Mouse (Mus musculus): Measurements from ENCODE around the gene Odf3.
A peak's percentile ranks its signal among the peaks of the same experiment; 100 is the strongest.

The Odf3 gene

DNA sequence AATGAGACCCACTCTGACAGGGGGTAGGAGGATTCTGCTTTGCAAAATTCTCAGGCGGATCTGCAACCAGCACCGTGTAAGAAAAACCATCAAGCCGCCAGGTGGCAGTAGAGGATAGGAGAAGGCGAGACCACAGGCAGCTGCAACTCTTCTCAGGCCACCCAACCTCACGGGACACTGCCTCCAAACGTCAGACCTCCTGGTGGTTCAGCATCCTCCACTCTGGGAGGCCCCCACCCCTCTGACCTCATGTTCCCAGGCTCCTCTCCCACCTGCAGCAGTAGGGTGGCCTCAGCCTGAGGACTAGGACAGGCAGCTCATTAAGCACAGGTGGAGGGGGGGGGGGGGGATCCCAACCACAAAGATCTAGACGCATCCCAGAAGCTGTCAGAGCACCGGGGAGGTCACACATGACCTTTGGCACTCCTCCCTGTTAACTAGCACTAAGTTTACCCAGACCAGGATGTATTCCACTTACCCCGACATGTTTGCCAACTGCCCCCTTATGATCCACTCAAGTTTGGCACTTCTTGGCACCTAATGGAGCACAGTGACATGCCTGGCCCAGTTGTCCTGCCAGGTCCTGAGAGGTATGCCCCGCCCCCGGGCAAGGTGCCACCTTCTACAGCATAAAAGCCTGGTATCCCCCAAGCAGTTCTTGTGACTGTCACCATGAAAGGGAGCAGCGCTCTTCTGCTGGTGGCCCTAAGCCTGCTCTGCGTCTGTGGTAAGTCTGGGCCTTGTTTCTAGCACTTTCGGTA lies 2.5 kb upstream of the Odf3 start, which contains the start of gene Scgb1c1:
Gene Scgb1c1 (plus strand): TSS at position 643 of the 761 bp plus-strand sequence.
- DNase-seq: peak; percentile 90 to 92

- DNase-seq: no peak
Observed at GRCm38 (mm10) chr7:140845683-140846082, 1.9 kb upstream of the Odf3 start.

DNA sequence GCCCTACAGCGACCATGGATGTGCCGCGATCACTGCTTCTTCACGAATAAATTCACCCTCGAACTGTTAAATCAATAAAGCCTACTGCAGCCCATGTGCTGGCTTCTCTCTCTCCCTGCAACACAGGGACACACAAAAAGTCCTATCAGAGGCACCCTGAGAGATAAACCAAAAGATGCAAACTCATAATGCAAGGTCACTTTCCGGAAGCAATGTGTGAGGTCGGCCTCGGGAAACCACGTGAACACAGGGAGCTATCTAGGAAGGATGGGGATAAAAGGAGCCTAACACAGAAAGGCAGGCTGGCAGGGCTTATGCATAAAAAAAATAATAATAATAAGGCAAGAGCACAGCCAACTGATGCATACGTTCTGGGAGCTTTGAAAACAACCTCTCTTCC lies 929 bp upstream of the Odf3 start:
- DNase-seq: no peak

DNA sequence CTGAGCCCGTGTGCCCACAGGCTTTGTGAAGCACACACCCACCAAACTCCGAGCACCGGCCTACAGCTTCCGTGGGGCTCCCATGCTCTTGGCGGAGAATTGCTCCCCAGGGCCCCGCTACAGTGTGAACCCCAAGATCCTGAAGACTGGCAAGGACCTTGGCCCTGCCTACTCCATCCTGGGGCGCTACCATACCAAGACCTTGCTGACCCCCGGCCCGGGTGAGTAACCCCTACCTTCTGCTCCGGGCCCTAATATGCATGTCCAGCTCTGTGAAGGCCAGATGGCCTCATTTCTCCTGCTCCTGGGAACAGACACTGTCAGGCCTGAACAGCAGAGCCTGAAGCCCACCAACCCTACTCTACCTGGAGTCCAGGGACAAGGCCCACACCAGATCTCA lies 986 bp downstream of the Odf3 start:
- no peak for DNase-seq

DNA sequence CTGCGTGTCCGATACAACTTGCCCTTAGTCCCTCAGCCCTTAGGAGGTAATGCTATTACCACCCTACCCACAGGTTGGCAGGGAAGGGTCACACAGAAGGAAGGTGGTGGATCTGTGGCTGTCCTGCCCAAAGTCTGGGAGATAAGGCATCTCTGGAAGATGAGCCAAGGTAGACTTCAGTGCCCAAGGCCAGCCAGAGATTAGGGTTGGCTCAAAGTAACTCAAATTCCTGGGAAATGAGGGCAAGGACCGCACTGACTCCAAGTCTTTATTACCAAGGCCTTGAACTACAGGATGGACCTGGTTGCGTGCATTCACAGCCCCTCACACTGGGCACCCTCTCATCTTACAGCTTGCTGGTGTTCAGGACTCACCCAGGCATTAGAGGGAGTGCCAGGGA lies 4.3 kb downstream of the Odf3 start:
- no peak for DNase-seq

DNA sequence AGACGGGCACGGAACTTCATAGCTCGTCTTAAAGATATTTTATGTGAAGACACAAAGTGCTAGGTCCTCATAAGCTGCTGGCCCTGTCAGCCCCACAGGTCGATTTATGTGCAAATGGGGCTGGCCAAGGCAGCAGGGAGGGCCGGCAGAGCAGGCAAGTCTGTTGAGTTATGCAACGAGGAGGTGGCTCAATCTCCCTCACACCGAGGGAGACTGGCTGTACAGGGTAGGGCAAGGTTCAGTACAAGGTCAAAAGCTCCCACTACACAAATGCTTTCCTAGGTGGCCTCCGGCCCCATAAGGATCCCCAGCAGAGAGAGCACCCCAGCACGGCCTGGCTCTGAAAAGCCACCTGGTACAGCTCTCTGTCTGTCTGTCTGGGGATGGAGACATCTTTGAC lies 5.8 kb downstream of the Odf3 start:
- DNase-seq: no peak

- no peak for DNase-seq
Observed at GRCm38 (mm10) chr7:140854483-140854882, 6.9 kb downstream of the Odf3 start.

- no peak for DNase-seq
Observed at GRCm38 (mm10) chr7:140855181-140855580, 7.6 kb downstream of the Odf3 start.

DNA sequence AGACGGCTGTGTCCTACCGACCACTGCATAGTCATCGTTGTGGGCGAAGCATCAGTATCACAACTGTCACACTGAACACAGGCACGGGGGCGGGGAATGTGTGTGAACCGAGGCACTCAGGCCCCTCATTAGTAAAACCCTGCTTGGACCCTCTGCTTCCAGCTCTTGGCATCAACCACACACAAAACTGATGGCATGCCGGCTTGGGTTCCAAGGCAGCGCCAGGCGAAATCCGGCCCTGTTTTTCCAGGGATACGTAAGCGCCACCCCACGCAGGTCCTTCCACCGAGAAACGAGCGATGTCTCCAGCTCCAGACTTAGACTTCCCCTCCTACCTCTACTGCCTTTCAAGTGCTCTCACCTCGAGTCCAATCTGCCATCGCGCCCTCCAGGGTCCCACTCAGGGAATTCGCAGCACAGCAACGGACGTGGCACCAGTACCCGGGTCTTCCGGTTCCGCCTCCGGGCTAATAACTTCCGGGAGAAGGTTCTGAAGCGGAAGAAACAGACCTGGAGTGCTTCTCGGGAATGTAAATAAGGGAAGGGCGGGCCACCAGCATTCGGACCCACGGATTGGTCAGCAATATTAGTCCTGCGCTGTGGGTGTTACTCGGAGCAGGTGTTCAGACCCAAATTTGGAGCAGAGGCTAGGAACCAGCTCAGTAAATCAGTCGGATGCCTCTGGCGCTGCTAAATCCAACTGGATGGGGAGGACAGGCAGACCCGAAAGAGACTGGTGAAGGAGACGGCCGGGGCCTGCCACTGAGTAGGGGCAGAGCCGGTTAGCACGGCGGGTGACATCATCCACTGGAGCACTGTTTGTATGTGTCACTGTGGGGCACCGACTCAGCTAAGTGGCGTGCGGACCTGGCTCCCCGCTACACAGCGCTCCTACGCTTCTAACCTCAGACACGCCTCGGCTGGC lies 8.5 kb downstream of the Odf3 start, which contains the start of gene Gm45785:
Gene Gm45785 (minus strand): TSS at position 472 of the 925 bp plus-strand sequence.
- peak; percentile 82 to 90 for DNase-seq

- DNase-seq: peak; percentile 89 to 91
Observed at GRCm38 (mm10) chr7:140856785-140857549, 9.4 kb downstream of the Odf3 start, which contains the start of gene Ric8a. Gene Ric8a (plus strand): TSS chr7:140856957.

DNA sequence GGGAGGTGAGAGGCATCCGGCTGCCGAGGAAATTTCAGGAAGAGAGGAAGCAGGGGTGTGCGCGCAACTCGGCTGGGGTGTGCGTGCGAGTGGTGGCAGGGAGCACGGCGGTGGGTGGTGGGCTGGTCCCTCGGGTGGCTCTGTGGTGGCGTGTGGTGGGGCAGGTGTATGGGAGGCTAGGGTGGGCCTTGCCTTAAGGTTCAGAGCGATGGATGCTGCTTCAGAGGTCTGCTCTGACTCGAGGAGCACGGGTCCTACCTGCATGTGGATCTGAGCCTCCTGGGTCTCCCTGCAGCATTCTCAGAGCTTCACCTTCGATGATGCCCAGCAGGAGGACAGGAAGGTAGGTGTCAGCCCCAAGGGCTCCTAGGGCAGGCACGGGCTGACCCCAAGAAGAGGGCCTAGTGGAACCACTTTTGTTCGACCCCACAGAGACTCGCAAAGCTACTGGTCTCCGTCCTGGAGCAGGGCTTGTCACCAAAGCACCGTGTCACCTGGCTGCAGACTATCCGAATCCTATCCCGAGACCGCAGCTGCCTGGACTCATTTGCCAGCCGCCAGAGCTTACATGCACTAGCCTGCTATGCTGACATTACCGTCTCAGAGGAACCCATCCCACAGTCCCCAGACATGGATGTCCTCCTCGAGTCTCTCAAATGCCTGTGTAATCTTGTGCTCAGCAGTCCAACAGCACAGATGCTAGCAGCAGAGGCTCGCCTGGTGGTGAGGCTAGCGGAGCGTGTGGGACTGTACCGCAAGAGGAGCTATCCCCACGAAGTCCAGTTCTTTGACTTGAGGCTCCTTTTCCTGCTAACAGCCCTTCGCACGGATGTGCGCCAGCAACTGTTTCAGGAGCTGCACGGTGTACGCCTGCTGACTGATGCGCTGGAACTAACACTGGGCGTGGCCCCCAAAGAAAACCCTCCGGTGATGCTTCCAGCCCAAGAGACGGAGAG lies 10.2 kb downstream of the Odf3 start, which contains the start of gene Bet1l:
Gene Bet1l (minus strand): TSS at position 28 of the 956 bp plus-strand sequence.
- peak; percentile 12 to 35 for DNase-seq

DNA sequence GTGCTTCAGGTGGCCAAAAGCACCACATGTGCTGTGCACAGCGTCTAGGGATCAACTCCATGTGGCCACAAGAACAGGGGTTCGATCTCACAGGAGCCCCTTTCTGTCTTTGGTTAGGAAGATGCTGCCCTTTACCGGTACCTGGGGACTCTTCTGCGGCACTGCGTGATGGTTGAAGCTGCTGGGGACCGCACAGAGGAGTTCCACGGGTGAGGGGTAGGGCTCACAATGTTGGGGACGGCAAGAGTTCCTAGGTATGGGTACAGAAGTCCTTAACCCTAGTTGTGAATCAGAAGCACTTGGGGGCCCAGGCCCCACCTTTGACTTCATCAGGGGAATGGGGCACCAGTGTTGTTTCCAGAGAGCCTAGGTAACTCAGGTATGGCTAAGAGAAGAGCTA lies 11.1 kb downstream of the Odf3 start:
- no peak for DNase-seq

DNA sequence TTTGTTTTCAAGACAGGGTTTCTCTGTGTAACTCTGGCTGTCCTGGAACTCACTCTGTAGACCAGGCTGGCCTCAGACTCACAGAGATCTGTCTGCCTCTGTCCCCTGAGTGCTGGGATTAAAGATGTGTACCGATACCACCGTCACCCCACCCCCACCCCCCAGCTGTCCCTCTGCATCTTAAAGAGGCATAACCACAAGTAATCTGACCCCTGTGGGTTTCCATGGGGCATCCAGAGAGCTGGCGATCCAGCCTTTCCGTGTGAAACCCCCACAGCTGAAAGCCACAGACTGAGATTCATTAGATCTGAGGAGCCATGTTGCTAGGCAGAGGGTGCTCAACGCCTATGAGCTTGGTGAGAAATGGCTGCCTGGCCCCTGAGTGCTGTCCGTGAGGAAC lies 12.4 kb downstream of the Odf3 start:
- no peak for DNase-seq

GRCm38 (mm10) chr7:140860728-140861127 lies 13.1 kb downstream of the Odf3 start:
- no peak for DNase-seq

DNA sequence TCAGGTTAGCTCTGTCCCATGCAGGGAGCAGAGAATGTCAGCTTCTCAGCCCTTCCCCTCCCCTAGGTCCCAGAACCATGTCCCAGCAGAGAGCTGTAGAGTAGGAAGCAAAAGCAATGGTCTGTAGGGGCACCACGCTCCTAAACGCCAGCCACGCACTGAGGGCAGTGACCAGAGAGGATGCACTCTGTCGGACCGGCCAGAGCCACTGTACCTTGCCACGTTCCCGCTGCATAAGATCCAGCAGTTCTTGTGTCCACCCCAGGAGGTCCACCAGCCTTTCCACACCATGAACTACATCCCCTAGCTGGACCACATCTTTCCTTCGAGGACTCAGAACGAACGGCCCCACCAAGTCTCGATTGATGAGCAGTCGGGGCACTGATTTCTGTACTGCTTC lies 17.2 kb downstream of the Odf3 start:
- no peak for DNase-seq

DNA sequence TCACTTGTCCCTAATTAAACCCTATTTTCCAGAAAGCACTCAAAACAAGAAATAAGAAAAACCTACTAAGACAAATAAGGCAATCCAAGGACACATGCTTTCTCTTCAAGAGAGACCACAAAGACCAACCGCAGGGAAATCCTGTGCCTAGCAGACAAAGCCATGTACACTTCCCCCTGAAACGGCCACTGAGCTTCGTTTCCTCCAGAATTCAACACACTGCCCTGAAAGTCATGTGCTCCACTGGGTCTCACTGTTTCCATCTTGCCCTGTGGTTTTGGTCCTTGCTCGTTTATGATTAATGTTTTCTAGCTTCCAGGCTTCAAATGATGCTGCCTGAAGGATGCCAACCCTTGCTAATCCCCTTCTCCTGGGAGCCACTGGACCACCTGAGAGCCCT lies 26.6 kb downstream of the Odf3 start:
- DNase-seq: no peak

DNA sequence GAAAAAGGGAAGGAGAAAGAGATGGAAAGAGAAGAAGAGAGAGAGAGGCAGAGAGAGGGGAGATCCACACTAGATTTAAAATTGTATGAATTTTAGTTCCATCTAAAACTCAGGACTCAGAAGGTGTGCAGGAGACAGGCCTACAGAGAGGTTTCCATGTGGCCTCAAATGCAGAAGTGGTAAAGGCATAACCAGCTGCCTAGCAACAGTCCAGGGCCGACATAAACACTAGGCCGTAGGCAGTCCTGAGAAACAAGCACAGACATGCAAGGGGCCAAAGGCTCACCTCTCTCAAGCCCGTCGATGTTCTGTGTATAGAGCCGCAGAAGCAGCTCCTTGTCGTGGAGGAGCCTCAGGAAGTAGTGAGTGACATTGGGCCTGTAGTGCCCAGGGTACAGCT lies 29.8 kb downstream of the Odf3 start:
- DNase-seq: no peak

DNA sequence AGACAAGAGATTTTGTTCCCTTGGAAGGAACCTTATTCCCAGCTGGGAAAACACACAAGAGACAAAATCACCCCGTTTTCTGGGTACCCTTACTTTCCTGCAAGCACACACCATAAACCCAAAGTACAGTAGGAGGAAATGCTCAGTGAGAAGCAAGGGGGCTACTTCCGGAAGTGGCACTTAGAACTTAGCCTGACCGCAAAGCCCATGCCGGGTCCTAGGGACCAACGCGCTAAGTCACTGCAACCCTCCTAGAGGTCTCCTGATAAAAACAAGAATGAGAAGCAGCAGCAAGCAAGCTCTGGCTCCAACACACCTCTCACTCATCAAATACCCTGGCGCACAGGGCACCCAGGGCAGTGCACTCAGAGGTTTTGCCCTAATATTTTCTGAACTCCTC lies 31.8 kb downstream of the Odf3 start:
- DNase-seq: no peak

GRCm38 (mm10) chr7:140880419-140880818 lies 32.8 kb downstream of the Odf3 start:
- DNase-seq: no peak

- DNase-seq: no peak
Observed at GRCm38 (mm10) chr7:140880865-140881515, 33.4 kb downstream of the Odf3 start.
